In the genomic region with DNA sequence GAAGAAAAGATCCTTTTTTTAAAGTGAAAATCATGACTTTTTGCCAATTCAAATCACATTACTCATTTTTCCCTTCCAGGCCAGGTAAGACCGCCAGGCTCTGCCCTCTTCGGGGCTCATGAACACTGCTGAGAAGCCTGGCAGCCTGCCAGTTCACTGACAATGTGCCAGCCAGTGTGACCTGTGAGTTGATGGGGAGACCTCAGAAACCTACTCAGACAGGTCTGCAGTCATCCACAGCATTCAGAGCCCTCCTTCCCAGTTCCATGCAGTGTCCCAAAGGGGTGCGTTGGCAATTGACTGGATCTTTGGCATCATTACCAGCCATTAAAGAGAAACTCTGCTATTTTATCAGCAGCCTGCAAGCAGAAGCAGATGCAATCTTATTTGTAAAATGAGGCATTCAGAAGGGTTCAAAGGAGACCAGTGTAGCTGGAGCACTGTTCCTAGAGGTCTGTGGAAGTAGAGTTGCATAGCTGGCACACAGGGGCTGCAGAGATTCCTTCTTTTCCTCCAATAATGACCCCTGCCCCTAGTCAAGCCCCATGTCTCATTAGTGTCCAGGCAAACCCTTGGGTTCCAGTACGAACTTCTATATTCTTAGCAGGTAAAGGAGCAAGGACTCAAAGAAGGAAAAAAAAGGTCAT, we compare ENCODE assay signal across 8 mouse cellular contexts.
DNase-seq lines count a peak whose midpoint lies in the region; ATAC-seq lines count a peak whose summit lies in the region.

No protein-coding gene starts in this region.

- peaks cover 9% of the 10 kb centered on the region; the same call in 1 of the 2 replicates for H3K4me1 ChIP-seq in limb, embryonic 12.5 days (replicated peaks)
- peaks cover 10% of the 10 kb centered on the region for H3K4me1 ChIP-seq in limb, embryonic 10.5 days
- H3K4me1 ChIP-seq in midbrain, embryonic 13.5 days (replicated peaks) = peaks cover 42% of the 10 kb centered on the region

- DNase-seq in limb, embryonic 10.5 days (ENCODE audit: low spot score) = no peak
- peak; percentile 47 for DNase-seq in cerebellum, postnatal 36 days
- peak; percentile 9 for DNase-seq in heart, adult 8-10 months (ENCODE audit: low spot score)
- DNase-seq in kidney, adult 18-20 months = peak; percentile 31
- no peak for DNase-seq in thymus, postnatal 0 days (ENCODE audit: low spot score)
- DNase-seq in urinary bladder, postnatal 10 days (ENCODE audit: low spot score) = no peak

- H3K9me3 ChIP-seq in limb, embryonic 12.5 days = no peaks in the 10 kb centered on the region
- no peaks in the 10 kb centered on the region for H3K9me3 ChIP-seq in limb, embryonic 10.5 days (replicated peaks)
- no peaks in the 10 kb centered on the region for H3K9me3 ChIP-seq in midbrain, embryonic 13.5 days

- no peak overlapping the region for H3K4me3 ChIP-seq in limb, embryonic 12.5 days (replicated peaks)
- no peak overlapping the region for H3K4me3 ChIP-seq in limb, embryonic 10.5 days
- H3K4me3 ChIP-seq in midbrain, embryonic 13.5 days (replicated peaks) = no peak overlapping the region

- H3K36me3 ChIP-seq in limb, embryonic 12.5 days = no peaks in the 10 kb centered on the region
- H3K36me3 ChIP-seq in limb, embryonic 10.5 days = no peaks in the 10 kb centered on the region
- no peaks in the 10 kb centered on the region for H3K36me3 ChIP-seq in midbrain, embryonic 13.5 days

- no peak overlapping the region for H3K9ac ChIP-seq in limb, embryonic 12.5 days (replicated peaks)
- no peak overlapping the region for H3K9ac ChIP-seq in midbrain, embryonic 13.5 days (replicated peaks)

- ATAC-seq in limb, embryonic 12.5 days (ENCODE audit: insufficient number of reproducible peaks, insufficient read depth, low FRiP score, low TSS enrichment, low read depth) = peak; percentile 59; the same call in 1 of the 2 replicates
- ATAC-seq in midbrain, embryonic 13.5 days = peak; percentile 73

- H3K27me3 ChIP-seq in limb, embryonic 12.5 days = no peaks in the 10 kb centered on the region
- no peaks in the 10 kb centered on the region for H3K27me3 ChIP-seq in limb, embryonic 10.5 days (ENCODE audit: low read depth, poor library complexity, severe bottlenecking)
- H3K27me3 ChIP-seq in midbrain, embryonic 13.5 days = no peaks in the 10 kb centered on the region

- no peak overlapping the region for H3K4me2 ChIP-seq in limb, embryonic 12.5 days
- H3K4me2 ChIP-seq in midbrain, embryonic 13.5 days (replicated peaks) = no peak overlapping the region

- WGBS in limb, embryonic 12.5 days = 65% methylated on average over 4 of the region's 4 CpGs
- WGBS in limb, embryonic 10.5 days = 77% methylated on average over 4 of the region's 4 CpGs
- 31% methylated on average over 4 of the region's 4 CpGs for WGBS in midbrain, embryonic 13.5 days

- no peak overlapping the region for H3K27ac ChIP-seq in limb, embryonic 12.5 days
- H3K27ac ChIP-seq in limb, embryonic 10.5 days = no peak overlapping the region
- peak overlapping the region; percentile 35 for H3K27ac ChIP-seq in midbrain, embryonic 13.5 days

Comparison
In these comparisons a context has a peak if more than half of its experiments do, and no peak if none do; other contexts are left out.
1. DNase-seq: peak in cerebellum, postnatal 36 days (2 of 2), heart, adult 8-10 months (single experiment) and kidney, adult 18-20 months (single experiment); none in limb, embryonic 10.5 days (single experiment), thymus, postnatal 0 days (single experiment) and urinary bladder, postnatal 10 days (single experiment).